ENCODE assay signal across 8 mouse cellular contexts in the genomic region with DNA sequence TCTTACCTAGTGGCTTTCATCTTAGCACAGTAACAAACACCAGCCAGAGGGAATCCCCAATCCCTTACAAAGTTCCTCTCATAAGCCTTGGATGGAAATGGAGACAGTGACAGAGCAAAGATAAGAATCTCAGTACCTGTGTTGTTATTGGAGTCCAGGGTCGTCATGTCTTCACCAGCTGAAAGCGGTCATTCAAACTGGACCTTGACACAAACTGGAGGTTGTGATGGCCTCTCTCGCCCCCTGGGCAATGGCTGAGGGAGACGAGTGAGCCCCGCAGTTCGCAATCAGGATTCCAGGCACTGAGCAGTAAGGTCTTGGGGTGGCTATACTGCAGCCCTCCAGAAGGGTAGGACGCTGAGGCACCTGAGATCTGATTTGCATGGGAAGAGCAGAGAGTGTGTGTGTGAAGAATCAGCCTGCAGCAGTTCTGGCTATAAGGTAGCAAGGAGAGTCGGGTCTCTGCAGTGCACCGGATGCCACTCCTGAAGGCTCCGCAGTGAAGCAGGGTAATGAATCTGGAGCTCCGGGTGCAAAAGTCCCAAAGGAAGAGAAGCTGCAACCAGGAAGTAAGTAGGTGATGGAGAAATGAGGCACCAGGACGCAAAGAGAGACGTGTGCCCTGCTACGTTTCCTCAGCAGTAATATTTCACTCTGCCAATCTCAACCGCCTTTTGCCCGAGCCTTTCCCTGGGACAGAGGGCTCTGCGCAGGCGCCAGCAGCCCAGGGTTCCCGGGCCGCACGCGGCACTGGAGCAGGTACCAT. TPM values are rescaled to one million over a fixed set of nuclear protein-coding genes. Genes with fewer than 3 reads are reported as not detected.
DNase-seq lines count a peak whose midpoint lies in the region; ATAC-seq and TF ChIP-seq lines count a peak whose summit lies in the region.

A gene (minus strand): TSS at position 752 of the 766 bp plus-strand sequence.

- peak within 1 kb of the TSS; percentile 59 for H3K4me2 ChIP-seq in lung, embryonic 16.5 days (ENCODE audit: low read depth, low read length)

- peak within 1 kb of the TSS; percentile 97 for H3K27ac ChIP-seq in lung, embryonic 16.5 days (ENCODE audit: low read length)
- peak within 1 kb of the TSS; percentile 94 for H3K27ac ChIP-seq in bone marrow macrophage, adult 2 months (ENCODE audit: insufficient read depth, low read depth, low read length)
- peak within 1 kb of the TSS; percentile 91 for H3K27ac ChIP-seq in heart, embryonic 10.5 days

- no peaks in the 10 kb centered on the region for H3K9me3 ChIP-seq in lung, embryonic 16.5 days (ENCODE audit: control insufficient read depth, low read length)
- H3K9me3 ChIP-seq in heart, embryonic 10.5 days = no peaks in the 10 kb centered on the region

- under 1% methylated on average over 22 of the region's 22 CpGs for WGBS in lung, embryonic 16.5 days
- under 1% methylated on average over 22 of the region's 22 CpGs for WGBS in heart, embryonic 10.5 days

- peak within 1 kb of the TSS; percentile 47 for H3K4me3 ChIP-seq in lung, embryonic 16.5 days (ENCODE audit: low read length)
- peak within 1 kb of the TSS; percentile 97 for H3K4me3 ChIP-seq in bone marrow macrophage, adult 2 months (ENCODE audit: insufficient read depth, low read length)
- H3K4me3 ChIP-seq in heart, embryonic 10.5 days = peak within 1 kb of the TSS; percentile 60

- peaks cover 3% of the 10 kb centered on the region; the same call in 1 of the 2 replicates for H3K36me3 ChIP-seq in lung, embryonic 16.5 days (ENCODE audit: control insufficient read depth, insufficient read depth, low read length)
- H3K36me3 ChIP-seq in heart, embryonic 10.5 days = peaks cover 17% of the 10 kb centered on the region

- DNase-seq in lung, postnatal 36 days = no peak
- DNase-seq in heart, embryonic 10.5 days (ENCODE audit: low spot score) = peak; percentile 77
- DNase-seq in layer of hippocampus, postnatal 36 days = peak in 1 of 2 experiments; percentile 37
- peak; percentile 49 for DNase-seq in naive thymus-derived CD4-positive, alpha-beta T cell, adult 2 months (ENCODE audit: low read depth)
- DNase-seq in kidney, adult 9 months = no peak

- ATAC-seq in lung, embryonic 16.5 days (ENCODE audit: low read depth) = no peak
- no peak for ATAC-seq in granulocyte monocyte progenitor cell, adult 5-6 weeks (replicated peaks; ENCODE audit: poor library complexity, severe bottlenecking)

- H3K9ac ChIP-seq in lung, embryonic 16.5 days (ENCODE audit: low read length) = peak within 1 kb of the TSS; percentile 51

- H3K27me3 ChIP-seq in lung, embryonic 16.5 days (ENCODE audit: control insufficient read depth, insufficient read depth, low read depth, low read length) = no peaks in the 10 kb centered on the region
- no peaks in the 10 kb centered on the region for H3K27me3 ChIP-seq in heart, embryonic 10.5 days (ENCODE audit: insufficient read depth, poor library complexity, severe bottlenecking)

- no peak for TF ChIP-seq POLR2A in bone marrow macrophage, adult 2 months (IDR thresholded peaks at IDR 0.05; ENCODE audit: borderline replicate concordance, low read depth, low read length)

- peaks cover 57% of the 10 kb centered on the region for H3K4me1 ChIP-seq in lung, embryonic 16.5 days (replicated peaks; ENCODE audit: control insufficient read depth, insufficient read depth, low read length)
- peaks cover 34% of the 10 kb centered on the region for H3K4me1 ChIP-seq in bone marrow macrophage, adult 2 months (ENCODE audit: control insufficient read depth, insufficient read depth, low read length)
- peaks cover 84% of the 10 kb centered on the region for H3K4me1 ChIP-seq in heart, embryonic 10.5 days

- no peak for TF ChIP-seq CTCF in bone marrow macrophage, adult 2 months (IDR thresholded peaks at IDR 0.05; ENCODE audit: low read depth, low read length)

RNA-seq across cellular contexts. Expression of the gene that starts here (rescaled TPM):
- polyA plus RNA-seq in lung, embryonic 16.5 days (2015; fragmentation: Nextera tagmentation; extraction: Ambion mirVana) = 1.4 and 1.6 TPM in 2 replicates
- 7.4 and 8.2 TPM in 2 replicates for polyA plus RNA-seq in bone marrow macrophage, adult 2 months (2012; ENCODE audit: insufficient read depth, insufficient read length, missing spikeins)
- 3.6 and 5.9 TPM in 2 replicates for polyA plus RNA-seq in heart, embryonic 10.5 days (2016; fragmentation: Nextera tagmentation; extraction: Ambion mirVana)
- total RNA-seq in layer of hippocampus, postnatal 36 days (2021) = 10 to 100 TPM; 59.1 to 78.4 TPM
- total RNA-seq in granulocyte monocyte progenitor cell, adult 5-6 weeks (2014; fragmentation: Nextera tagmentation) = 2.3 and 2.8 TPM in 2 replicates
- total RNA-seq in granulocyte monocyte progenitor cell, adult 5-6 weeks (2017) = 1.2 TPM in 1 of 2 replicates, not detected in the other

Comparison
In these comparisons a context has a peak if more than half of its experiments do, and no peak if none do; other contexts are left out.
1. RNA of the gene that starts here (total RNA-seq): 59.1 to 78.4 TPM in layer of hippocampus, postnatal 36 days; 1.2 to 2.8 TPM in granulocyte monocyte progenitor cell, adult 5-6 weeks; every median in the first group is over 10 times any median in the second.
2. H3K4me3 ChIP-seq: peak in every context shown above with its lines; median percentile 97 in bone marrow macrophage, adult 2 months; 60 in heart, embryonic 10.5 days; 47 in lung, embryonic 16.5 days.
3. DNase-seq: peak in heart, embryonic 10.5 days (single experiment) and naive thymus-derived CD4-positive, alpha-beta T cell, adult 2 months (single experiment); none in lung, postnatal 36 days (single experiment) and kidney, adult 9 months (single experiment).
4. Peak in every context shown above with its lines, with median percentiles within 50 percentile points of each other: H3K27ac ChIP-seq.